Comparison of ENCODE assay signal across 10 mouse cellular contexts in genomic region chr11:49658791-49659469, GRCm38 (mm10). TPM values are rescaled to one million over a fixed set of nuclear protein-coding genes. Genes with fewer than 3 reads are reported as not detected.
A peak's percentile ranks its signal among the peaks of the same experiment; 100 is the strongest.
DNase-seq lines count a peak whose midpoint lies in the region; ATAC-seq and TF ChIP-seq lines count a peak whose summit lies in the region.
"Had no signal": no experiment of that assay in that cellular context is flagged by ENCODE, and none has a peak within 500 bp of the region (broad histone marks: within the 10 kb centered on the region; RNA-seq: fewer than 3 reads in every experiment).

No protein-coding gene starts in this region.

- peaks cover 20% of the 10 kb centered on the region for H3K4me1 ChIP-seq in liver, embryonic 13.5 days (replicated peaks)
- no peaks in the 10 kb centered on the region for H3K4me1 ChIP-seq in forebrain, postnatal 0 days (ENCODE audit: insufficient read depth)
- H3K4me1 ChIP-seq: midbrain, embryonic 15.5 days had no signal

- no peak for TF ChIP-seq CTCF in forebrain, postnatal 0 days (IDR thresholded peaks at IDR 0.05; ENCODE audit: low read depth)

- no peak overlapping the region for H3K4me3 ChIP-seq in liver, embryonic 13.5 days (replicated peaks)
- H3K4me3 ChIP-seq in forebrain, postnatal 0 days (ENCODE audit: low read depth, low read length) = no peak overlapping the region
- H3K4me3 ChIP-seq: midbrain, embryonic 15.5 days had no signal

- 27% methylated on average over 10 of the region's 10 CpGs for WGBS in liver, embryonic 13.5 days (ENCODE audit: insufficient replicate concordance)
- WGBS in forebrain, postnatal 0 days = 73% methylated on average over 10 of the region's 10 CpGs

- H3K9me3 ChIP-seq in liver, embryonic 13.5 days (replicated peaks) = no peaks in the 10 kb centered on the region
- H3K9me3 ChIP-seq in forebrain, postnatal 0 days (ENCODE audit: low read length) = no peaks in the 10 kb centered on the region
- H3K9me3 ChIP-seq: midbrain, embryonic 15.5 days had no signal

- no peak overlapping the region for H3K4me2 ChIP-seq in liver, embryonic 13.5 days
- H3K4me2 ChIP-seq in forebrain, postnatal 0 days (ENCODE audit: low read depth) = no peak overlapping the region
- H3K4me2 ChIP-seq: midbrain, embryonic 15.5 days had no signal

- no peak overlapping the region for H3K27ac ChIP-seq in liver, embryonic 13.5 days
- H3K27ac ChIP-seq in forebrain, postnatal 0 days (ENCODE audit: low read depth, low read length) = no peak overlapping the region
- H3K27ac ChIP-seq: midbrain, embryonic 15.5 days had no signal

- H3K9ac ChIP-seq in liver, embryonic 13.5 days = no peak overlapping the region
- H3K9ac ChIP-seq in forebrain, postnatal 0 days = no peak overlapping the region
- H3K9ac ChIP-seq: midbrain, embryonic 15.5 days had no signal

- H3K36me3 ChIP-seq in liver, embryonic 13.5 days = no peaks in the 10 kb centered on the region
- H3K36me3 ChIP-seq in forebrain, postnatal 0 days (ENCODE audit: insufficient read depth) = no peaks in the 10 kb centered on the region
- H3K36me3 ChIP-seq: midbrain, embryonic 15.5 days had no signal

- H3K27me3 ChIP-seq in liver, embryonic 13.5 days = no peaks in the 10 kb centered on the region
- no peaks in the 10 kb centered on the region for H3K27me3 ChIP-seq in forebrain, postnatal 0 days (ENCODE audit: insufficient read depth, low read length)
- H3K27me3 ChIP-seq: midbrain, embryonic 15.5 days had no signal

- ATAC-seq in liver, embryonic 13.5 days (ENCODE audit: low read depth) = peak; percentile 43; the same call in 1 of the 2 replicates
- ATAC-seq in forebrain, postnatal 0 days = no peak
- ATAC-seq: intestine, embryonic 16.5 days; midbrain, embryonic 15.5 days had no signal

- peak; percentile 40 for DNase-seq in thymus, postnatal 0 days (ENCODE audit: low spot score)
- DNase-seq in thymus, postnatal 25 days = no peak
- peak; percentile 60 for DNase-seq in fibroblast of lung, adult 2 months (ENCODE audit: low read depth)
- DNase-seq in liver, embryonic 13.5 days = no peak
- DNase-seq in frontal cortex, postnatal 14 days (ENCODE audit: low spot score in 2 of 2) = no peak
- DNase-seq in urinary bladder, adult 2 months (ENCODE audit: low spot score) = no peak
- no peak for DNase-seq in forebrain, postnatal 0 days
- DNase-seq: adrenal gland, adult 8-10 months had no signal

RNA-seq across cellular contexts. Expression of gene Scgb3a1, which starts 4.5 kb away (rescaled TPM):
- polyA plus RNA-seq in thymus, postnatal 0 days (2015; fragmentation: Nextera tagmentation; extraction: Ambion mirVana) = 2.5 and 5.7 TPM in 2 replicates
- not detected in 2 replicates for polyA plus RNA-seq in liver, embryonic 13.5 days (2015; fragmentation: Nextera tagmentation; extraction: Ambion mirVana)
- 0.19 and 0.26 TPM in 2 replicates for polyA plus RNA-seq in urinary bladder, adult 2 months (2012; rRNA removed)
- 2.7 TPM in 1 of 2 replicates, not detected in the other for total RNA-seq in forebrain, postnatal 0 days (2014; rRNA removed)
- 0.44 TPM in 1 of 2 replicates, not detected in the other for polyA plus RNA-seq in forebrain, postnatal 0 days (2015; fragmentation: Nextera tagmentation; extraction: Ambion mirVana)
- total RNA-seq: adrenal gland, adult 8-10 months had no signal
- polyA plus RNA-seq: intestine, embryonic 16.5 days; midbrain, embryonic 15.5 days had no signal

RNA-seq across cellular contexts. Expression of gene Flt4, which starts 49.9 kb away (rescaled TPM):
- polyA plus RNA-seq in thymus, postnatal 0 days (2015; fragmentation: Nextera tagmentation; extraction: Ambion mirVana) = 0.31 and 0.35 TPM in 2 replicates
- 2.4 and 2.7 TPM in 2 replicates for polyA plus RNA-seq in liver, embryonic 13.5 days (2015; fragmentation: Nextera tagmentation; extraction: Ambion mirVana)
- 4.2 and 6.3 TPM in 2 replicates for polyA plus RNA-seq in urinary bladder, adult 2 months (2012; rRNA removed)
- total RNA-seq in forebrain, postnatal 0 days (2014; rRNA removed) = 2.2 and 2.9 TPM in 2 replicates
- 1.0 and 1.1 TPM in 2 replicates for polyA plus RNA-seq in forebrain, postnatal 0 days (2015; fragmentation: Nextera tagmentation; extraction: Ambion mirVana)

RNA-seq across cellular contexts. Expression of gene Cnot6, which starts 53.6 kb away (rescaled TPM):
- polyA plus RNA-seq in thymus, postnatal 0 days (2015; fragmentation: Nextera tagmentation; extraction: Ambion mirVana) = 84.6 and 112 TPM in 2 replicates
- polyA plus RNA-seq in liver, embryonic 13.5 days (2015; fragmentation: Nextera tagmentation; extraction: Ambion mirVana) = 24.4 and 30.4 TPM in 2 replicates
- 27.7 and 29.9 TPM in 2 replicates for polyA plus RNA-seq in urinary bladder, adult 2 months (2012; rRNA removed)
- total RNA-seq in forebrain, postnatal 0 days (2014; rRNA removed) = 45.4 and 63.9 TPM in 2 replicates
- 19.4 and 31.9 TPM in 2 replicates for polyA plus RNA-seq in forebrain, postnatal 0 days (2015; fragmentation: Nextera tagmentation; extraction: Ambion mirVana)

Comparison
In these comparisons a context has a peak if more than half of its experiments do, and no peak if none do; other contexts are left out.
1. DNase-seq: peak in thymus, postnatal 0 days (single experiment) and fibroblast of lung, adult 2 months (single experiment); none in thymus, postnatal 25 days (single experiment), liver, embryonic 13.5 days (single experiment), frontal cortex, postnatal 14 days (0 of 2), urinary bladder, adult 2 months (single experiment) and forebrain, postnatal 0 days (single experiment).